Mouse (Mus musculus): Measurements from ENCODE around the gene Ift122.

The Ift122 gene

GRCm38 (mm10) chr6:115890601-115891000 lies 37.3 kb downstream of the Ift122 start:
- no peak for ATAC-seq (ENCODE audit: insufficient number of reproducible peaks, low FRiP score, low TSS enrichment)

DNA sequence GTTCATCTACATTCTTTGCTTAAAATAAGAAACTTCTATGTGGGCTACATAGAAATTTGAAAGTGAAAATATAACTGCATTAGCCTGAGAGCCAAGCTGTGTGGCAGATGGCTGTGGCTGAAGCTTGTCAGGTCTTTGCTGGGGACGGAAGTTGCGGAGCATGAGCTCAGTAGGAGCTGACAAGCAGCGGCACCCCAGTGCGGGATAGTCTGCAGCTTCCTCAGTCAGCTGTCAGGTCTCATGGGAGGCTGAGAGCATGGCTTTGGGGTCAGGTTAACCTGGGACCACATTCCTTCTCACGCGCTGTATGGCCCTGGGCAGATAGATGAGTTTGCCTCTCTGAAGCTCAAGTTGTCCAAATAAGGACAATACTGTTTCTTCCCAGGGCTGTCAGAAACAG lies 37.8 kb downstream of the Ift122 start:
- no peak for ATAC-seq (ENCODE audit: insufficient number of reproducible peaks, low FRiP score, low TSS enrichment)

DNA sequence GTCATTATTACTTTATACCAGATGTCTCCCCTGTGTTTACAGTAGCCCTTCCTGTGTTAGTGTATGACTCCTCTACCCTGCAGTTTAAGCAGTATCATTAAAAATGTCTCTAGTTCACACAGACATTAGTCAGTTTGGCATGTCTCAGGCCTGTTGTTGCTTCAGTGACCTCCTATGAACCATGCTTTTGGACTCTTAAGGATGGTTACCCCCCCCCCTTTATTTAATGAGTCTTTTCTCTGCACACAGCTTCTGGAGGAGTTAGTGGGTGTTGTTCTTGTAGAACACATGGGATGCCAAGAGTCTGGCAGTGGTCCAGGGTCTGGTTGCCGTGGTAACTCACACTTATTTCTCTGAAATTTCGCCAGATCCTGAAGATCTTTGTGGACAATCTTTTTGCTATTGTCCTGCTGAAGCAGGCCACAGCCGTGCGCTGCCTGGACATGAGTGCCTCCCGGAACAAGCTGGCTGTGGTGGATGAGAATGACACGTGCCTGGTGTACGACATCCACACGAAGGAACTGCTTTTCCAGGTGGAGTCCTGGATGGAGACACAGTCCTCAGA lies 38.3 kb downstream of the Ift122 start:
- ATAC-seq (ENCODE audit: insufficient number of reproducible peaks, low FRiP score, low TSS enrichment): no peak

GRCm38 (mm10) chr6:115892363-115892762 lies 39.1 kb downstream of the Ift122 start:
- no peak for ATAC-seq (ENCODE audit: insufficient number of reproducible peaks, low FRiP score, low TSS enrichment)

DNA sequence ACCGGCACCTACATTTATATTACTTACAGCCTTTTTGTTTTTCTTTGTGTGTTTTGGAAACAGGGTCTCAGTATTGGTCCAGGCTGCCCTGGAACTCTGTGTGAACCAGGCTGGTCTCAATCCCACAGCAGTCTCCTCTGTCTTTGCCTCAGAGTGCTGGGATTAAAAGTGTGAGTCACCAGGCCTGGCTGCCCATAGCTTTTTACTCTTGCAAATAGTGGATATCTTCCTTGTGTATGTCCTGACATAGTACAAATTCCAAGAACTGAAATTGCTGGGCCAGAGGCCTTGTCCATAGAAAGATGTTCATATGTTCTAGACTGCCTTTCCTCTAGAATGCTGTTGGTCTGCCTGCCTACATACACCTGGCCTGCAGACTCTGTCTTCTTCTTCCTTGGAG lies 43.1 kb downstream of the Ift122 start:
- no peak for ATAC-seq (ENCODE audit: insufficient number of reproducible peaks, low FRiP score, low TSS enrichment)

DNA sequence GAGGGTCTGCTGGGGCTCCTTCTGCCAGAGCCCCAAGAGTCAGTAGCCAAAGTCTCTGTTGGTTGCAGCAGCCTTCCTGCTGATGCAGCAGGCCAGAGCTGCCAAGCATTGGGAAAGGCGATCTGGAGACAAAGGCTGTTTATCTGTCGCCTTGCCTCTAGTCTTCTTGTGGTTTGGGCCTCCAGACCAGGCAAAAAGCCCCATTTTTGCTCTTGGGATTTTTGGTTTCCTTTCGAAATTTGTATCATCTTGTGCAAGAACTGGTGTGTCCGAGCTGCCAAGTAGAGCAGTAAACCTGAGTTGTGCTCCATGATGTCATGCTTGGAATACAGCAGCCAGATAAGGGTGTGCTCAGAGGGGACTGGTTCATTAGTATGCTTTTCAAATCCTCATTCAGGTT lies 43.8 kb downstream of the Ift122 start:
- ATAC-seq (ENCODE audit: insufficient number of reproducible peaks, low FRiP score, low TSS enrichment): no peak

- ATAC-seq (ENCODE audit: insufficient number of reproducible peaks, low FRiP score, low TSS enrichment): no peak
Measured at GRCm38 (mm10) chr6:115897926-115898520, 44.8 kb downstream of the Ift122 start.

- peak; percentile 77 for ATAC-seq (ENCODE audit: insufficient number of reproducible peaks, low FRiP score, low TSS enrichment)
Measured at GRCm38 (mm10) chr6:115901062-115901461, 47.8 kb downstream of the Ift122 start.

DNA sequence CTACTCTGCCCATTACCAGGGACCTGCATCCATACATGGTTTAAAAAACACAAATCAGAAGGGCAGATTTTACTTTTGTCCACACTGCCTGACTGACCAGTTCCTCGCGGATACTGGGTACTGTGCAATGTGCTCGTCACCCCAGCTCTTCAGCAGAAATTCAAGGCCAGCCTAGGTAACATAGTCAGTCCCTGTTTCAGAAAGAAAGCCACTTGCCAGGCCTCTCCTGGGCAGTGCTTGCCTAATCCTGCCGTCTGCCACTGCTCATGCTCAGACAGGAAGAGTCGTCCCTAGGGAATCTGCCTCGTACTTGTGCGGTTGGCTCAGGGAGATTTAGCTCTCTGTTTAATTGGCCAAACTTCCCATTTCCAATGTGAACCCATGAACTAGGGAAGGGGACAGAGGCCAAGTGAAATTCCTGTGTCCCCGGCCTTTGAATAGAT lies 48.2 kb downstream of the Ift122 start:
- peak; percentile 17 for ATAC-seq (ENCODE audit: insufficient number of reproducible peaks, low FRiP score, low TSS enrichment)

DNA sequence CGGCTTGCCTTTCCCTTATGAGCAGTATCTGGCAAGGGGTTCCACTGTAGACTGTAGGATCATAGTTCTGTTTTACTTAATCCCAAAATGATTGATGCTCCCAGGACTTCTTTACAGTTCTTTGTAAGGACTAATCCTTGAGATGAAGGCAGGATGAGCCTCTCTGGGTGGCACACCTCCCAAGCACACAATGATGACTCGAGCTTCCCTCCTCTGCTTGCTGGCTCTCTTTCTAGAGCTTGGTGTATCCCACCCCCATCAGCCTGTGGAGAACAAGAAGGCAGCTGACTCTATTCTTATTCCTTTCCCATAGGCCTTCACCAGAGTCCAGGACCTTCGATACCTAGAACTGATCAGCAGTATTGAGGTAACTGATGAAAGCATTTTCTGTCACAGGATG lies 49.3 kb downstream of the Ift122 start:
- no peak for ATAC-seq (ENCODE audit: insufficient number of reproducible peaks, low FRiP score, low TSS enrichment)

GRCm38 (mm10) chr6:115905568-115905967 lies 52.3 kb downstream of the Ift122 start:
- ATAC-seq (ENCODE audit: insufficient number of reproducible peaks, low FRiP score, low TSS enrichment): no peak

DNA sequence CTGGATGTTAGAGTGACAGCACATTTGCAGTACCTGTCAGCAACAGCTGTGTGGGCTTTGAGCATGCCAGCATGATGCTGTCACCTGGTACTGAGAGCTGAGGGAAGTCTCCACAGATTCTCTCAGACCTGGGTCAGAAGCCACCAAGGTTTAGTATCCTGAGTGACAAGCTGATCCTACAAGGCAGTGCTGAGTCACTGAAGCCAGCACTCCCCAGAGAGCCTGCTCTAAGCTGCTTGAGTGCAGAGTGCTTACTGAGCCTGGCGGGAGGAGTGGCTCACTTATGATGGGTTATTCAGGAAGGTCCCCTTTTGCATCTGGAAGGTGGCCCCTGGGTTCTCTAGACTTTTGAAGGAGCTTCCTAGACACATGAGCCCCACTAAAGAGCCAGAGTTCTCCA lies 53.2 kb downstream of the Ift122 start:
- ATAC-seq (ENCODE audit: insufficient number of reproducible peaks, low FRiP score, low TSS enrichment): no peak

DNA sequence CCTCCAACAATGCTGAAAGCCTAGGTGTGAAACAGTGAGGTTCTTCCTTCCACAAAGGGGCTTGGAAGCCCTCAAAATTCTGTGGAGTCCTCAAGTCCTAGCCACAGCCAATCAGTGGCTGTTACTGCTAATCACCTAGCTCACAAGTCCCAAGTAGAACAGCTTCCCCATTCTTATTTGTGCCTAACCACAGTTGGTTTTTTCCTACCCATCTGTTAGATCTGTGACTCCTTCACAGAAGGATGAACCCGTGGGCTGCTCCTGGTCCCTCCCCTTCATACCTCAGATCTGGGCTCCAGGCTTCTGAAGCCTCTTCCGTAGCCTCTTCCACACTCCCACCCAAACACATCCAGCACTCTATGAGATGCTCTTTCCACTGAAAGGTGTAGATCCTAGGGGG lies 53.6 kb downstream of the Ift122 start:
- ATAC-seq (ENCODE audit: insufficient number of reproducible peaks, low FRiP score, low TSS enrichment): no peak

DNA sequence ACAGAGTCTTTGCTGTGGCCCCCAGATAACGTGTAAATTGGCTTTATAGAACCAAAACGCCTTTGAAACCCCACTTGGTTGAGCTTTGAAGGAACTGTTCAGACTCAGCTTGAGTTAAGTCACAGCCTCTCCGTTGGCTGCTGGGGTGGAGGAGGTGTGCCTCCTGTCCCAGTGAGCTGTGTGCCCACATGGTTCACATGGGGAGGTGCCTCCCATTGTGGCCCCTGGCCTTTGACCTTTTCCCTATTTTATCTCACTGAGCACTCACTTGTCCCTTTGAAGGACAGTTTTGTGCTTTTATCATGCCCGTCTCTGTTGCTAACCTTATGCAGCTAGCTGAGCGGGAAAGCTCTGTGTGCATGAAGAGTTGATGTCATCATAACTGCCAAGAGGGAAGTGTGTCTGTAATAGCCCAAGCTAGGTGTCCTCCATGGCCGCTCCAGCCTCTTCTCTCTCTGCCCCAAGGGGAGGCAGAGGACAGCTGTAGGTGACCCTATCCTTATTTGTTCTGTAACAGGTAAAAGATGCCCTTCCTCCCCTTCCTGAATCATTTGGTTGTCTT lies 55.2 kb downstream of the Ift122 start:
- no peak for ATAC-seq (ENCODE audit: insufficient number of reproducible peaks, low FRiP score, low TSS enrichment)

DNA sequence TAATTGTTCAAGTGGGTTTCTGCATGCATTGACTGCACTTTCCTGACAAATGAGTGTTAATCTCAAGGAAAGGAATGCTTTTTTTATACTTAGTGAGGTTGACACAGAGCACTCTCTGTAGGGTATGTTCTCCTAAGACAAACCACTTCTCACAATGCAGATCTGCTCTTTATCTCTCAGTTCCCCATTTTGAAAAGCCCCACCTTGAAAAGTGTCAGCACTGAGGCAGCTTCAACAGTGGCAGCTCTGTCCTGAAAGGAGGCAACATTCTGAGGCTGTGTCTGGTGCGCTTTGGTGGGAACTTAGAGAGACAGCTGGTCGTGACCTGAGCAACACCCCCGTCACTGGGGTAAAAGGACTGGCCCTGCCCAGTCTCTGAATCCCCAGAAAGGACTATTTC lies 55.8 kb downstream of the Ift122 start:
- ATAC-seq (ENCODE audit: insufficient number of reproducible peaks, low FRiP score, low TSS enrichment): no peak

DNA sequence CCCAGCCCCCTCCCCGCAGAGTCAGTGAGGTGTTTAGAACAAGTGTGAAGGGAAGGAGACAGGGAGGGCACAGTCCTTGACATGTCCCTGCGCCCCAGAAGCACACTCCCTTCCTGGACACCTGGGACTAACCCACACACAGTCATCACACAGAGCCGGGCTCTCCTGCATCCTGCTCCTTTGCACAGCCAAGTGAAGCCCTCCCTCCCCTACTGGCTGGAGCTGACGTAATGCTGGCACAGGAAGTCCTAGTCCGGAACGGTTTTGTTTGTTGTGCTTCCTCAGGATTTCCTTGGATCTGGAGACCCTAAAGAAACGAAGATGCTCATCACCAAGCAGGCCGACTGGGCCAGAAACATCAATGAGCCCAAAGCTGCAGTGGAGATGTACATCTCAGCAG lies 56.7 kb downstream of the Ift122 start:
- peak; percentile 23; the same call in 1 of the 2 replicates for ATAC-seq (ENCODE audit: insufficient number of reproducible peaks, low FRiP score, low TSS enrichment)

GRCm38 (mm10) chr6:115911763-115912162 lies 58.5 kb downstream of the Ift122 start:
- no peak for ATAC-seq (ENCODE audit: insufficient number of reproducible peaks, low FRiP score, low TSS enrichment)

DNA sequence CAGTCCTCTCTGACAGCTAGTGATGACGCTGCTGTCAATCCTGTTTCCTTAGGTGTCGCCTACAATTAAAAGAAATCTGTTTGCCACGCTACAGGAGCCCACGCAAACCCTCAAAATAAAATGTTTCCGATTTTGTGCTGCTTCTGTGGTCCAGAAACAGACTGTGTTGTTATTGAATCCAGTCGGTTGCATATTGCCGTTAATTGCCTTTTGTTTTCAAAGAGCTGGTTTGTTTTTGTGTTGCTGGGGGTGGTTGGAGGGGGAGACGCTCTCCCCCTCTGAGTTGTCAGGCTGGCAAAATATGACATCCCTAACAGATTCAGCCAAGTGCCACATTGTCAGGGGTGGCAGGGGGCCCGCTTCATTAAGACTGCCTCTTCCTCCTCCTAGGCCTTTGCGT lies 60.2 kb downstream of the Ift122 start:
- ATAC-seq (ENCODE audit: insufficient number of reproducible peaks, low FRiP score, low TSS enrichment): no peak

DNA sequence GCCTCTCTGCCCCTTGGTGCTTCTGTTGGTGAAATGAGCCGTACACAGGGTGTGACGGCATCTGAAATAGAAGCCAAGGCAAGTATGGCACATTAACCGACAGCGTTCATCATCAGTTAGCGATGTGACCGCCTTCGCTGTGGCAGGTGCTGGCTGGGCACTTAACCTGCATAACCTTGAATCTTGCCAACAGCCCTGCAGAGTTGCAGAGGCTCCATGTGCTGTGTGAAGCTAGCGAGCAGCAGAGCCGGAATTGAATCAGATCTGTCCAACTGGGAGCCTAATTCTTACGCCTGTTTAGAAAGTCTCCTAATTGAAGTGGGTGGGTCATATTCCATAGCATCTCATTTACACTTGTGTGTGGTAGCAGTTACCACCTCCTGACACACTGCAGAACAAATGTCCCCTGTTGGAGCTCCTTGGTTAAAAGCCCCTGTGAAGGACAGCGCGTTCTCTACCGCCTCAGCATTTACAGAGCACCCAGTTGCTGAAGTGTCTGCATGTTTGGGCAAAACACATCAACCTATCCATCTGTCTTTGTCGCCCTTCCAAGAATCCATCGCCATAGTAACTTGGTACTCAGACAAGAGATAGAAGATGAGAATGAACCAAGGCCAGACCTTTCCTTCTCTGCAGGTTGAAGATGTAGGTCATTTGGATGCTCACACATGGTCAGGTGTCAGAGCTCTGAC lies 61.4 kb downstream of the Ift122 start:
- ATAC-seq (ENCODE audit: insufficient number of reproducible peaks, low FRiP score, low TSS enrichment): peak; percentile 36; the same call in 1 of the 2 replicates

DNA sequence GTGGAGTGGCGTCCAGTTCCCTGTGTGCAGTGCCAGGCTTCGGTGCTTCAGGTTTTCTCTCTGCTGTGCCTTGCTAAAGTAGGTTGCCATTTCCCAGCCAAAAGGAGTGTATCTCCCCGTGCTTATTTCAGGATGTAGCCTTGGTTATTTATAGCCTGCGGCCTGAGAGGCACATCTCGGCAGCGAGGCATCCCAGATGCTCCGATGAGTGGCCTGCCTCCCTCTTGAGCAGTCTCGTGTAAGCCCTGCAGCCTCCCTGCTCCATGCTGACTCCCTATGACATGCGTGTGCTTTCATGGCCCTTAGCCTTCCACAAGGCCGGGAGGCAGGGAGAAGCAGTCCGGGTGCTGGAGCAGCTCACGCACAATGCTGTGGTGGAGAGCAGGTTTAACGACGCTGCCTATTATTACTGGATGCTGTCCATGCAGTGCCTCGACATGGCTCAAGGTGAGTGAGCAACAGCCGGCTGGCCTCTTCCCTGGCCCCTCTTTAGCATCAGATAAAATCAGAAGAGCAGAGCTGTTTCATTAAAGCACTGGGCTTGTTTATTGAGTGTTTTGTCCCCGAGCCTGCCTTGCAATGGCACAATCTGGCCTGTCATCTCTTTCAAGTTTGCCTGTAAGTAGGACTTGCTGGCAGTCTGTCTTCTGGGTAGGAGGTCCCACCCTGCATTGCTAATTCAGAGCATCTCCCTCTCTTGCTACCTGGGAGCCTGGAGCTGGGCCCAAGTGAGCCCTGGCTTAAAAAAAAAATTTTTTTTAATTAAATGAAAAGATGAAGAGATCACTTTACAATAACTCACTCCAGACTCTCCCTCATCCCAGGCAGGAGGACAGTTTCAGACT lies 62.6 kb downstream of the Ift122 start:
- ATAC-seq (ENCODE audit: insufficient number of reproducible peaks, low FRiP score, low TSS enrichment): peak; percentile 57; the same call in 1 of the 2 replicates

DNA sequence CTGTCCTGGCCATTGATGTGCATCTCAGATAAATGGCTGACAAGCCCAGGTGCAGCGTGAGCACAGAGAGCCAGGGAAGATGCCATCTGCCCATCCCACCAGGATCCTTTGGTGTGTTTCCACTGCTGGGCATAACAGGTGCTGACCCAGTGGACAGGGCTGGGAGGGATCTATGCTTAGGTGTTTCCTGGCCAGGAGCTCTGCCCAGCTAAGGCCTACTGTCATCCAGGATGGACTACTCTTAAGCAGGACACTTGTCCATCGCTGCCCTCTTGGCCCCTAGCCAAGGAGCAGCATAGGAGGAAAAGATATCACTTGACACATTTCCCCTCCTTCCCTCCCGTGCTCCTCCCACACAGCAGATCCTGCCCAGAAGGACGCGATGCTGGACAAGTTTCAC lies 63.3 kb downstream of the Ift122 start:
- peak; percentile 26; the same call in 1 of the 2 replicates for ATAC-seq (ENCODE audit: insufficient number of reproducible peaks, low FRiP score, low TSS enrichment)
